Mouse (Mus musculus) CD4-positive, CD25-positive, alpha-beta regulatory T cell, adult 2 months (primary cell): ENCODE results near the gene Siva1.

Experiments
- DNase-seq: peaks from one replicate; pipeline ENCODE4 v3.0.0-alpha.2; 2012; ENCODE audit warnings: low read depth, low spot score

Siva1 gene

DNA sequence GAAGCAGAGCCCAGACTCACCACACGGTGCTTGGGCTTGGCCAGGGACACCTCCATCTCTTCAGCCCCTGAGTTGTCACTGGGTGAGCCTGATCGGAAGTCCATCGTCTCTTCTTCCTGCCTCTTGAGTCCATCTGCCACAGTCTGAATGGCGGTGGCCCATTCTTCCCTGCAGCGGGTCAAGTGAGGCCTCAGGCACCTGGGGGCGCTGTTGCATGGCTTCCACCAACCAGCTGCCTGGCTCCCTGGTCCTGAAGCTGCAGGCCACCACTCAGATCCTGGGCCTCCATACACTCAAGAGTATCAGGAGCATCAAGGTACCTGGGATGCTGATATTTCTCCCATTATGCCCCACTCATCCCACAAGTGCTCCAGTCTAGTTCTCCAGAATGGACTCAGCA, 14.6 kb downstream of the Siva1 start:
- DNase-seq = peak; percentile 47

DNA sequence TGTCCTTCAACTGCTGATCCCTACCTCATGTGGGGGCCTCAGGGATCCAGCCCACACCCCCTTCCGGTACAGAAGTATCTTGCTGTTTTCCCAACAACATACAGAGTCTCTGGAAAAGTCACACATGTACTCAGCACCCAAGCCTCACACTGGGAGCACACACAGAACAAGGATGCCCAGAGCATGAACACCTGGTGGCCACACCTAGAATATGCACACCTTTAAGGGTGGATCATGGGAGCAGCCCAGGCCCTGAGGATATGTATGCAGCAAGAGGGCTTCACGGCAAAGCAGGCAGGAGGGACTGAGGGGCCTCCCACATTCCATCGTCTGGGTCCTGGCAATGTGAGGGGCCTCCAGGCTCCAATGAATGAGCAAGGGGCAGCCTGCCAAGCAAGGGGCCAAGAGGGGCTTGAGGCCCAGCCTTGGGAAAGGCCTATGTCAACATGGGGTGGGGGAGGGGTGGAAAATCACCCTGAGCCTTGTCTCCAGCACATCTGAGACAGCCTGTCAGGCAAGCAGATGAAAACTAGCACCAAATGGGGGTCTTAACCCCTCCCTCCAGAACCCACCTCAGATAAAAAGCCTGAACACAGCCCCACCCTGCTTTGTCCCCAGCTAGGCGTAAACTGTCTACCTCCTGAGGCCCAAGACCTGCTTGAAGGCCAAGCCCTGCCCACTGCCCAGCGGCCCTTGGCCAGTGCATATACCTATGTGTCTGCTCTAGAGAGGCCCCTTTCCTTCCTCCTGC, 16.3 kb downstream of the Siva1 start:
- DNase-seq = no peak

DNA sequence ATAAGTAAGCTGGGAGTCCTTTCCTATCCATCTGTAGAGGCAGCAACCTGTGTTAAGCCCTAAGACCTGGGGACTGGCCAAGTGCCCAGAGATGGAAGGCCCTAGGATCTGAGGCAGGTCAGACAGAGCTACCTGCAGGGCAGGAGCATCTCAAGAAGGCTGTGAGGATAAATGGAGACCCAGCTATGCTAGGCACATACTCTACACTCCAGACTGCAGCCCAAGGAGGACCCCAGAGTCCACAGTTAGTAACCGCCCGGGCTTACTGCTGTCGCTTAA, 16.8 kb downstream of the Siva1 start:
- no peak for DNase-seq

DNA sequence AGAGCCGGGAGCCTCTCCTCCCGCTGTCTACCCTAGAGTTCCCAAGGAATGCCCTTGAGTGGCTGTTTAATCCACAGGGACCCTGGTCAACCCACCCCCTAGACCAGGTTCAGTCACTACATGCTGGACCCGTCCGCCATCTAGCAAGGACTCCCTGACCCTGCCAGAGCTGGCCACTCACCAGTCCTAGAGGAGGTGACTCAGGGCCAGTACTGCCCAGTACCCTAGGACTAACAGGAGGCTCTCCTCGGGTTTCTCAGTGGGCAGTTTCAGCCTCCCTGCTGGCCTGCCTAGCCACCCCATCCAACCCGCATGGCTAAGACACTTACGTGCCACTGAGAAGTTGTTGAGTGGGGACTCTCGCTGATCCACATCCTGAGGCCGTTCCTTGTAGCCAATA, 17.4 kb downstream of the Siva1 start:
- DNase-seq = no peak

DNA sequence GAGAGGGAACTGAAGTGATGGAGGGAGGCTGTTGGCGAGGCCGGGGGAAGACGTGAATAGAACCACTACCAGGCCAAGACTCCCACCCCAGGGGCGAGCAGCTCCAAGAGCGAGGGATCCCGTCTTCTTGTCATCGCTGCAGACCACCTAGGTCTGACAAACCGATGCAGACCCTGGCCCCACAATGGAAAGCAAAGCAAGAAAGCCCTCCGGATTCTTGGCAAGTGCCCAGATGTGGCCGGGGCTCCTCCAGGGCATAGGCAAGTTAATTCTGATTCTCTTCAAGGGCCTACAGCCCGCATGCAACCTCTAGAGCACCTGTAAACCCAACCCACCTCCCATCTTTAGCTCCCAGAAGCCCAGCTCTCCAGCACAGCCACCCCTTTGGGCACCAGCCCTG, 18.8 kb downstream of the Siva1 start:
- no peak for DNase-seq

DNA sequence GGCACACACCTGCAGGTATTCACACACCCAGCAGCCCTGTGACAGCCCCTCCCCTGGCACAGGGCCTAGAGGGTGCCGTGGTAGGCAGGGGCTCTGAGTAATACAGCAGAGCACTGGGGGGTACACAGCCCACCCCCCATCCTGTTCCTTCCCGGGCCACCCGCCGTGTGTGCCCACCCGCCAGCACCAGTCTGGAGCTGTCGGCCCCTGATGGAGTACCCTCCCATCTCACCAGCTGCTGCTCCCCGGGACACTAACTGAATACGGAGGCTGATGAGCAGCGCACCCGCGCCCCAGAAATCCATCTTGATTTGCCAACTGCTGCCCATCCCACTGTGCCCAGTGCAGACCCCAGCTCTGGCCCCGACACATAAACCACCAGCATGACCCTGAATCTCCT, 19.2 kb downstream of the Siva1 start:
- no peak for DNase-seq

DNA sequence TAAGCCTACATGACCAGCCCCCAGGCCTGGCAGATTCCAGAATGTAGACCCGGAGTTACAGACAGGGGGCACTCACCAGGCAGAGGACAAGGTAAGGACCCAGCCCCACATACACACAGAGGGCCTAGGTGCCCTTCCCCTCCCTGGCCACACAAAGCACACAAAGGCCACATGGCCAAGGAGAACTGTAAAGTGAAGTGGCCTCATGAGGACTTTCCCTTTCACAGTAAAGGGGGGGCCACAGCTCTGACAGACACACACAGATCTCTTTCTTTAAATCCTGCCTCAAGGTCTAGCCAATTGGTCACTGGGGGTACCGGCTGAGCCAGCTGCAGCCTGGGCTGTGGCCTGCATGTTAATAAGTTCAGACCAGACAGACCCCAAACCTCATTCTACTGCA, 19.6 kb downstream of the Siva1 start:
- no peak for DNase-seq

DNA sequence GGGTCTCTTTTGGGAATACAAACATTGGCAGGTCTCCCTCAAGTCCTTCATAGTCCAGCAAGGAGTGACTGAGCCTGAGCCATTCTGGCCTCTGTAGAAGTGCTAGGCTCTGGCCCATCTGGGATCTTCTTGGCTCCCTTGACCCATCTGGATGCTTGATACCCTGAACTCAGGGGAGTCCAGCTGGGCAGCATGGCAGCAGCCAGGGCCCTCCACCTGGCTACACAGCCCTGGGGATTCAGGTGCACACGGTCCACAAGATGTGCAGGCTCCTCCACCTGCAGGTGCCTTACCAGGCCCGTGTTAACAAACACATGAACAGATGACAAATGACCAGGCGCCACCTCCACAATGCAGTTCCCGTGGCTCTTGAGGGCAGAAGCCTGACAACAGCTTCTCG, 20.2 kb downstream of the Siva1 start:
- DNase-seq = no peak

DNA sequence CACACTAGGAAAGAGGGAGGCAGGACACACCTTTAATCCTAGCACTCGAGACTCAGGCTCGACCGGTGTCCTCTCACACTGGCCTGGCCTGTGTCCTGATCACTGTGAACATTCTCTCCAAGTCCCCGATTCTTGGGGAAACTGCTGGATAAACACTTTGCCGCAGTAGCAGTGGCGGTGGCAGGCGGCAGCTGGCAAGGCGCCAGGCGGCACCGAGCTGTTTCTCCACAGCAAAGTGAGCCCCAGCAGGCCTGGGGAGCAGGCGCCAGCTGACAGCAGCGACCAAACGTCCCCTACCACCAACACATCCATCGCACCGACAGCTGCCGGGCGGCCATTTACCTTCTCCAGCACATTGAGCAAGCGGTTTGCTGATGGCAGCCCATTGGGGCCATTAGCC, 21.0 kb downstream of the Siva1 start:
- no peak for DNase-seq

DNA sequence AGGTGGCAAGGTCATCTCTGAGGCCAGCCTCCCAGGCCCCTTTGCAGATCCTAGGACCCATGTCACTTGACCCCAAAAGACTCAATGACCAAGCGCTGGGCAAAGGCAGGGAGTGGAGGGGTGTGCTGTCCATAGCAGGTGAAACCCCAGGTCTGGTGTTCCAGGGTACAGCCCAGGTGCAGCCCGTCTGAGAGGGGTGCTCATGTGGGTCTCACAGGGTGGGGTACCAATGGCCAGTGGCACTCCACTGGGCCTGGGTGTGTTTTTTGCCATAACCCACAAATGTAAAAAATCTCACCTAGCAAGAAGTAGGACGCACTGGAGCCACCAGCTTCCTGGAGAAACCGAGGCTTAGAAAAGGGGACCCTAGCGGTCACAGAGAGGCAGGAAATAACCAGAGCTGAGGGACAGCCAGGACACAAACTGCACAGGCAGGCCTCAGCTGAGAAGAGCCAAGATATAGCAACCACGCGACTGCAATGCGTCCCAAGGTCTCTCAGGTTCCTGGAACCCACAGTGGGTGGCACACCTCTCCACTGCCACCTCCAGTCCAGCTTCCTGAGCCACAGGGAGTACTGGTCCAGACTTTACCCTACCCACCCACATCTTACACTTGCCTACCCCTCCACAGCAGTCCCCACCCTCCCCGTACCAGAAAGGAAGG, 21.5 kb downstream of the Siva1 start:
- DNase-seq = no peak

DNA sequence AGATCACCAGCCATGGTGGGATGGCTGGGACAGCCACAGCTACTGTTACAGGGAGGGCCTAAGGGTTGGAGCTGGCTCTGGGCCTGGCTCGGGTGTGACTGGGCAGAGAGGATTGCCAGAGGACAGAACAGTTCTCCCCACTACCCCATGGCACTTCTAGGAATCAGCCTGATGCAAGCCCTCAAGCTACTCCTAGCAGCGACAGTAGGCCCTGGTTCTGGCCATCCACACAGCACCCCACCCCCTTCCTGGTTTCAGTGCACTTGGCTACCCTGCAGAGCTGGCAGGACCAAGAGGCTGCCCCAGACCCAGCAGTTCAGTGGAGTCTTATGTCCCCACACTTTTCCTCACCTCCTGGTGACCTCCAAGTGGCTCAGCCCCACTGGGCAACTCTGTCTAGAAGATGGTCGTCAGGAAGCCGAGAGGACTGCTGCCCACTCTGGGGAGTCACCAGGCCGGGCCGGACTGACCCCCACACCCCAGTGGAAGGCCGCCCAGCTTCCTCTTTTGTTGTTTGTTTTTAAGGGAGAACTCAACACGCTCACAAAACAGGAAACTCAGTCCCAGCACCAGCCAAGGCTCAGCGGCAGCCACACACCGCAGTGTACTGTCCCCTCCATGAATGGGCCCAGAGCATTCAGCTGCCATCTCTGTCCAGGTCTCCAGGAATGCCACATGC, 23.3 kb downstream of the Siva1 start:
- no peak for DNase-seq

DNA sequence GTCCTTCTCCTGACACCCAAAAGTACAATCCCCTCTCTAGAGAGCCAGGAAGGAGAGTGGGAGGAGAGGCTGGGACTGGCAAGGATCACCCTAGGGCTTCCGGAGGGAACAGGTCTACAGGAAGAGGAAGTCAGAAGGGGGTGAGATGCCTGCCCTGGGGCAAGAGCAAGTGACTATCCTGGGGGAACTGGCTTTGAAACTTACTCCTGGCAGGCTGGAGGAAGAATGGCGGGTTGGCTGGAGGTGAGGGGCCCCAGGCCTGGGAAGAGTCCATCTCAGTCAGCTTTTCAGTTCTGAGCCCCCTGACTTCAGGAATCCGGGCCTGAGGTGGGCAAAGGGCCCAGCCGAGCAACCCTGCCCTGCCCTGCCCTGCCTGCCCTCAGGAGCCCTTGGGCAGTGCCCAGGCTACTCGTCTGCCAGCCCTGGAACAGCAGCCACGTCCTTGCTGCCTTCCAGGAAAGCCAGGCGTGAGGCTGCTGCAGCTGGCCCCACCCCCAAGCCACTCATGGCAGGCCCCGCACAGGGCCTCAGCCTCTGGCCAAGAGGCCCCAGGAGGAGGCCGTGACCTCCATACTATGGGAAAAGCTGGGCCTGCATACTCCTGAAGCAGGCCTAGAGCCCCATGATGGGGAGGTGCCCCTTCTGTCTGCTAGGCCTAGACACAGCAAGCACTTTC, 26.4 kb downstream of the Siva1 start:
- DNase-seq = no peak

DNA sequence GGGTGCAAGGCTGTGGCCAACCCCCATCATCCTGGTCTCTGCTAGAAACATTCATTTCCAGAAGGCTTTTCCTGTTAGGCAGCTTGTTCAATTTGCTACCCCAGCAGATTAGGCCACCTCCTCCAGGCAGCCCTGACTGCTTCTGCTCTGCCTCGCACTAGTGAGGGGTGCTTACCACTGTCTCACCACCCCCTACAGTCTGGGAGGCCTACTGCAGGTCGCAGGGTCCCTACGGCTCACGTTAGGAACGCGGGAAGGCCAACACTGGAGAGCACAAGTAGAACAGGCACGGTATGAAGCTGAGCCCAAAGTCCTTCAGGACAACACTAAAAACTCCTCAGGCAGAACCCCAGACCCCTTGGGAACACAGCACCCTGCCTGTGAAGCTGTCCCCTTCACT, 27.4 kb downstream of the Siva1 start:
- peak; percentile 34 for DNase-seq

DNA sequence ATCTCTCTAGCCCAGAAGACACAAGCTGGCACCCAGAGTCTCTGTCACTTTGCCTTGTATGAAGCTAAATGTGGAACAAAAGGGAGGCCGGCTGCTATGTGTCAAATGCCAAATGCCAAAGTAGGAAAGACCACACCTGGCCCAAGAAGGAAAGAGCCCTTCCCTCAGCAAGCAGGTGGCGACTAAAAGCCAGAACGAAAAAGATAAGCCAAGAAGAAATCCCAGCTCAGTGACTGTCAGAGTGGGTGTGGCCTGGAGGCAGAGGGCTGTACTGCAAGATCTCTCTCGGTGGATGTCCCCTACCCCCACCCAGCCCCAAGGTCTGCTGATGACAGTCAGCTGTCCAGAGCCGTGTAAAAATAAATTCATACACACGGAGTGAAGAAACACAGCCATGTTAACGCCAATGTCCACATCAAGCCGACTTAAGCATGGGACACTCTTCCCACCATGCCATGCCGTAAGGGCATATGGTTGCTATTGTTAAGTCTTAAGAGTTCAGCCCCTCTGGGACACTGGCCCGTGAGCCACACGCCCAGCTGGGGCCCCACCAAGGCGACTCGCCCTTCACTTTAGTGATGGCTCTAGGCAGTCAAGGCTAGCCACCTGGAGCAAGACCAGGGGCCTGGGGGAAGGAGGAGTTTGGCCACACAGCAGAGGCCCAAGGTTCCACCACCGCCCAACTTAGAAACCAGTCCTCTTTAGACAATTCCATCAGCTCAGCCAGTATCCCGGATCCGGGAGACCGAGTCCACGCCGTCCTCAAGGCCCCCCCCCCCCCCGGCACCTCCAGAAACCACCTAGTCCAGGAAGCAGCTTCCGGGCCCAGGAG, 28.5 kb downstream of the Siva1 start:
- DNase-seq = peak; percentile 61

DNA sequence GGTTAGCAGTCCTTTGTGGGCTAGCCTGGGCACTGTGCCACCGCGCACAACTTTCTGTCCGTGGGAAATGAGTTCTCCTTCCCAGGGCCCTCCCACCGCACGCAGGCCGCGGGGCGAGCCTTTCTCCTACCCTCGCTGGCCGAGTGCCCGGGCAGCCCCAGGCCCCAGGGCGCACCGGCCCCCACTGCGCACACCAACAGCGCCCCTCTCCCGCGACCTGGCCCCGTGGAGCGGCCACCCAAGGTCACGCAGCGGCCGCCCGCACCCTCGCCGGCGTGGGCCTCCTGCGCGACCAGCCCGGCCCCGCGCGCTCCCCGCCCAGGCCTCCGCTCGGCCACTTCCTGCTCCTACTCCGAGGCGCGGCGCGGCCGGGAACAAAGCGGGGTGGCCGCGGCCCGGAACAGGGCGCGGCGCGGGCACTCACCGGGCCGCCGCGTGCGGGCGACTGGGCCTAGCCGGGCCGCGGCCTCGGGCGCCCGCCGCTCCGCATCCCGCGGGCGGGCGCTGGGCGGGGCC, 29.2 kb downstream of the Siva1 start:
- DNase-seq = peak; percentile 51

DNA sequence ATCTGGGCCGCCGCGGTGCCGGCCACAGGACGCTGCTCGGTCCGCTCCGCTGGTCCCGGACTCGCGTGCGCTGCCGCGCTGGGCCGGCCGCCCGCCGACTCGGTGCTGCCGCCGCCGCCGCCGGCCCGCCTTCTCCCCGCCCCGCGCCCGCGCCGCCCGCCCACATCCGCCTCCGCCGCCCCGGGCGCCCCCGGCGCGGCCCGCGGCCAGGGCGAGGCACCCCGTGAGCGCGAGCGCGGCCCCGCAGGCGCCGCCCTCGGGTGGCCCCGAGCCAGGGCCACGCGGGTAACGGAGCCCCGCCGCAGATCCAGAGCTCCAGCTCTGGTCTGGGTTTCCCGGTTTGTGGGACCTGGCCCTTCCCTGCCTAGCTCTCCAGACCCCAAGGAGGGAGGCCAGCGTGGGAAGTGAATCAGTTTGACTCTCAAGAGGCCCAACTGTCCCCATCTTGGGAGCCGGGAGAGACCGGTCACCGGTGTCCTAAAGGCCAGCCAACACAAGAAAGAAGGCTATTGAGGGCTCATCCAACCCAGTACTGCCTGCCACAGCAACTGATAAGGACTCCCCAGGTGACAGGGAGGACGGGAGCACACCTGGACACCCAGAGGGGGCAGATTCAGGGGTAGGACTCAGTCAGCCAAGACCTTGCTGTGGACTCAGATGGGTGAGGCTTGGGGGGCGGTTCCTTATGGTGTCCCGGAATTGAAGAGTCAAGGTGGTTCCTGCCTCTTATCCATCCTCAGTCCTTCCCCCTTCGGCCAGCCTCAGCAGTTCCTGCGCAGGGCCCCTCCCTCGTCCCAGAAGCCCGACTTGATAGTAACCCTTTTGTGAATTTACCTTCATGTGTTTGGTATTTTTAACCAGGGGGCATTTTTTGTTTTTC, 29.9 kb downstream of the Siva1 start, which contains the start of gene Akt1:
Akt1 (minus strand) TSS at position 753 of the 880 bp plus-strand sequence.
- DNase-seq = peak; percentile 71

DNA sequence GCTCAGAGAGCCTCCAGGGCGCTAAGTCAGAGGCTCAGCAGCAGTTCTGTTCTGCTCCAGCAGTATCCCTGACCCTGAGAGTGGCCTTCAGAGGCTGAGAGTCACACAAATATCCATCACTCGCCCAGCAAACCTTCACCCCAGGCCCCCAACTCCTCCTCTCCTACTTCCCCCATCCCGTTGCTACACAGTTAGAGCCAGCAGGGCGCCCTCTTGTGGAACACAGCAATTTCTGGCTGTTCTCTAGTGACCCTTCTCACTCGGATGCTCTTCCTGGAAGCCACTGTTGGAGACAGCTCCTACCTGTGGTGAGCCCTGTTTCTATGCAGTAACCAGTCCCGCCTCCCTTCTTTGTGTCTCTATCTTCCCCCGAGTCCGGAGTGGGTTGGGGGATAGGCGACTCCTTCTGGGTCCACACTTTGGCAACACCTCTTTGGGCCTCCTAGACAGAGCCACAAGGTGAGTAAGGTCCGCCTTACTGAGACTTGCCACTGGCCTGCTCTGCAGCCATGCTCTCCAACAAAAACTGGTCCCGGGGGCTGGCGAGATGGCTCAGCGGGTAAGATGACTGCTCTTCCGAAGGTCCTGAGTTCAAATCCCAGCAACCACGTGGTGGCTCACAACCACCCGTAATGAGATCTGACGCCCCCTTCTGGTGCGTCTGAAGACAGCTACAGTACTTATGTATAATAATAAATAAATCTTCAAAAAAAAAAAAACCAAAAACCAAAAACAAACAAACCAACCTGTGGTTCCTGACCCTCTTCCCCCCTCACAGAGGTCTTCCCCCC, 31.0 kb downstream of the Siva1 start:
- DNase-seq = peak; percentile 93

DNA sequence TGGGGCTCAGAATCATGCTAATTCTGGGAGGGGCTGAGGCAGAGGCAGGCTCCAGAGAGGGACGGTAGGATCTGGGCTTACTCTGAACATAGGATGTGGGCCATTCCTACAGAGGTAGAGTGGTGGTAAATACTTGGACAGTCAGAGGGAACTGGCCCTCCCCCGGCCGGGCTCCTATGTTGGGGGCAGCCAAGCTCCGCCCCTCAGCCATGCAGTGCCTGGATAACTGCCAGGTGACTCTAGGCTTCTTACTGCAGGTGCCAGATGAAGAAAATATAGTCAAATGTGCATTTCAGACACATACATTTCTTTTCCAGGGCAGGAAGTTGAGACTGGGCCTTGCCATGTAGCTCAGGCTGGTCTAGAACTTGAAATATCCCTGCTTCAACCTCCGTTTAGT, 32.6 kb downstream of the Siva1 start:
- no peak for DNase-seq

DNA sequence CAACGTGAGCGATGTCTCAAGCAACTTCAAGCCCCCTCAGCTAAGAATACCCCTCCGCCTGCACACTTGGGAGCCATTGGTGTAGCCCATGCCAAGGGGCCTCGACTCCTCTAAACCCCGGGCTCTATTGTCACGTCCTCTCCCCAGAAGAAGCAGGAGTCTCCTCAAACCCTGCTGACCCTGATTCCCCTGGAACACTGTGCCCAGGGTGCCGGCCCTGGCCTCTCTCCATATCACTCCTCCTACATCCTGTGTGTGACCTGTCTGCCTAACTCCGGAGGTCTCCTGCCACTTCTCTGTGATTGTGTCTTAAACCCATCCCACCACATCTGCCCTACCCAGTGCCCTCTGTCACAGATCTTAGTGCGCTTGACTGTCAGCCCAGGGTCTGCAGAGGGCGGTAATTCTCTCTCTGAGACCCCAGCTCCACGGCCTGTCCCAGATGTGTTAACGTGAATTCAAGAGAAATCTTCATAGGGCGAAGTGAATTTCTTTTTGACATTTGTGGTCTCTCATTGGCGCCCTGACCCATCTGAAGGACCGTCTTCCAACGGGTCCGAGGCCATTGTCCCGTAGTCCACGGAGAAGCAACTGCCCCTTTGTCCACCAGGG, 33.6 kb downstream of the Siva1 start:
- no peak for DNase-seq
